Mouse (Mus musculus) adrenal gland, postnatal 4 days (tissue): ENCODE measurements around the gene Uggt2. TPM values are rescaled to one million over a fixed set of nuclear protein-coding genes. Genes with fewer than 3 reads are reported as not detected.
"Not testable (repeated sequence)": the region's sequence is repeated elsewhere in the genome, so short reads cannot be mapped to it uniquely, and the experiment has no call there.

Experiments used
- DNase-seq, 2 experiments: peaks; one replicate each; pipeline ENCODE4 v3.0.0; 2021 to 2022; ENCODE audit warnings: low spot score in 2 of 2, mixed read lengths in 2 of 2
- total RNA-seq, 2 experiments: library from RNA; stranded (reverse); gene quantifications; 2 replicates each; pipeline ENCODE4 v1.2.3; 2021

The Uggt2 gene
- total RNA-seq, 2 experiments from 2014 or later = 17.2 to 18.8 TPM

GRCm38 (mm10) chr14:118982429-118983045, 116.7 kb downstream of the Uggt2 start:
- not testable (repeated sequence) for DNase-seq

DNA sequence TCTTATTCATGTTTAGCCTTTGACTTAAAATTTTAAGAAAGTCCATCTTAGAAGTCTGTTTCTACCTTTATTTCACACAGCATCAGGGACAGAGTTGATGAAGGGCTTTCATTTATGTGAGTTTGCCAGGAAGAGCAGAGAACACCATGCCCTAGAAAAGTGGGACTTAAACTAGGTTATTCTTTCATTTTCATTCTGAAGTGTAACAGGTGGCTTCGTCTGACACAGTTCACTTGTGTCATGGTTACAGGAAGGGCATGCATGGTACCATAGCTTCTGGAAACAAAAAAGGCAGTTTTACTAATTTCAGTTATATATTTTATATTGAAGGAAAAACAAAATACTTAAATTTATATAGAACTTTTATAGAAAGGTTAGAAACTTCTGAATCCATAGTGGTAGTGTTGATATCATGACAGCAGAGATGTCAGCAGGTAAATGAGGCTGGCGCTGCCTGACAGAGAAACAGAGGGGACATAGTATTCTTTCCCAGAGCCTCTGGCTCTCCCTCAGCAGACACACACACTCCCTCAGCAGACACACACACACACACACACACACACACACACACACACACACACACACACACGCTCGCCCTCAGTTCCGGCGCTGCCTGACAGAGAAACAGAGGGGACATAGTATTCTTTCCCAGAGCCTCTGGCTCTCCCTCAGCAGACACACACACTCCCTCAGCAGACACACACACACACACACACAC, 117.4 kb downstream of the Uggt2 start:
- DNase-seq = not testable (repeated sequence)

- no peak for DNase-seq
These were observed 118.3 kb downstream of the Uggt2 start for GRCm38 (mm10) chr14:118980890-118981289.

- no peak for DNase-seq
These were observed 118.9 kb downstream of the Uggt2 start for GRCm38 (mm10) chr14:118980358-118980757.

DNA sequence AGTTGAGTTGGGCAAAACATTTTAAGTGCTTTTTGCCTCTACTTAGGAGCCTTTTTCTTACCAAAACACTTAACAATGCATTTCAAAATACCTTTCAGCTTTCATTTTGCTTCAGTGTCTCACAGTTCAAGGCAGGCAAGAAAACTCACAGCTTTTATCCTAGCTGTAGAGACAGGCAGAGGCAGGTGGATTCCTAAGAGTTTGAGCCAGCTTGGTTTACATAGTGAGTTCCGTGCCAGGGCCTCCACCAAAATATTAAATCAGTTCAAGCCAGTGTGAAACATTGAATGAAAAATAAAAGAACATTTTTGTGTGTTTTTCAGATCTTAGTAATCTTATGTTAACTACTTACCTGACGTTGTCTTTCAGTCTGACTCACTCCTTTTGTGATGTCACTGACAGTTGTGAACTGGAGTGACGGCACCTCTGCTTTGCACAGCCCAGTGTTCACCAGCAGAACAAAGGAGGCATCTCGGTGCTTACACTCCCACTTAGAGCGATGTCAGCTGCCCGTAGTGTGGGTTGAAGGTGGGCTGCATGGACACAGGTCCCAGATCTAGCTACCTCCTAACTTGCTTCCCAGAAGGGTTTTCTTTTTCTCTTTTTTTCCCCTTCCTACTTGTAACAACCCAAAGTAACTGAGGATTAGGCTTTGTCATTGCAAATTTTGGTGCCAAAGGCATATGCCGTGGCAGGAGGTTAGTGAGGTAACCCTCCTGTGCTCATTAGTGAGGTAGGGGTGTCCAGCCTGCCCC, 119.5 kb downstream of the Uggt2 start:
- no peak for DNase-seq

- no peak for DNase-seq
These were observed 122.0 kb downstream of the Uggt2 start for GRCm38 (mm10) chr14:118977136-118977816.

DNA sequence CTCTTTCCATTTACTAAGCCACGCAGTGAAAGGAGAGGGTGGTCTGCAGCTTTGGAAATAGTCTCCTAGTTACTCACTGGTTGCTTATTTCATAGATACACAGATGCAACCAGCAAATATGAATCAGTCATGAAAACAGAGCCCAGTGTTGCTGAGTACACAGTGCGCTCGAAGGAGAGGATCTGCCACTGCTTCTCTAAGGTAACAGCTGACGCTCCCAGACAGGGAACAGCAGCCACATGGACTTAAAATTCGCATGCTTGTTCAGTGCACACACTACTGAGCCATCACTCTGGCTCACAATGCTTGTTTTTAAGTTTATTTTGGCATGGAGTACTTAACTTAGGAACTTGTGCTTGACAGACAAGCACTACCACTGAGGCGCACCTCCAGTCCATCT, 127.0 kb downstream of the Uggt2 start:
- no peak for DNase-seq

DNA sequence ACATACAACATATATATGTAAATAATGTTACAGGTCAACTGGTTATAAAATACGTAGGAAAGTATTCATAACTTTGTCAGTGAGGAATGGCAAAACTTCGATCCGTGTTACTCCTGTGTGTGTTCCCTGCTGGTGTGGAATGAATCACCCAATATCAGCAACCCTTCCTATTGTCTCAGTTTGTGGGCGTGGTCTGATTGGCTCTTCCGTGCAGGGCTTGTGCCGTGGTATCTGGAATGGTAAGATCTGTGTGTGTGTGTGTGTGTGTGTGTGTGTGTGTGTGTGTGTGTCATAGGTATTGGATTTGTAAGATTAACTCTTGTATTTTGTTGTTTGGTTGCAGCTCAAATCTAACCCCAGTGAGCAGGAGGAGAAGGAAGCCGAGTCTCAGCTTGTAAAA, 131.6 kb downstream of the Uggt2 start:
- DNase-seq = no peak

DNA sequence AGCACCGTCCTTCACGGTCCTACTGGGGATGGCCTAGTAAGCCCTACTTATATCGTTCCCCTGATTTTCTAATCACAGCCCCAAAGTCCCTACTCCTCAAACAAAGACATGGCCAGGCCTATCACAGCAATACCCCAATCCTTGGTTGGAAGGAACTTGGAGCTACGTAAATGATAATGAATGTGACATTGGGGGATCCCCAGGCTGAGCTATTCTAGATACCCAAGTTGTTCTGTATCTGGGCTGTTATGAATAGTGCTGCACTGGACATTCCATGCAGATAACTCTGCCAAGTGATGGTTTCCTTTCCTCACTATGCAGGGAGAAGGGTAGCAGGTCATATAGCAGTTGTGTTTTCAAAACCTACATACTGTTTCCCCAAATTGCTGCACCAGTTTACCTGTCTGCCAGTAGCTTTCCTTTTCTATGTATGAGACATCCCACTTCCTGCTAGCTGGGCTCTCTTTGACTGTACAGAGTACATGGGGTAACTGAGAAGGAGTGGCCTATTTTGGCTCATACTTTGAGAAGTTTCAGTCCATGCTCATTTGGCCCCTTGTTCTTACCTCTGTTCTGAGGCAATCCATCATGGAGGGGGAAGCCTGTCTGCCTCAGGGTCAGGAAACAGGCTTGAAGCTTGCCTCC, 133.8 kb downstream of the Uggt2 start:
- no peak for DNase-seq

GRCm38 (mm10) chr14:118958010-118958409, 141.2 kb downstream of the Uggt2 start:
- DNase-seq = no peak

DNA sequence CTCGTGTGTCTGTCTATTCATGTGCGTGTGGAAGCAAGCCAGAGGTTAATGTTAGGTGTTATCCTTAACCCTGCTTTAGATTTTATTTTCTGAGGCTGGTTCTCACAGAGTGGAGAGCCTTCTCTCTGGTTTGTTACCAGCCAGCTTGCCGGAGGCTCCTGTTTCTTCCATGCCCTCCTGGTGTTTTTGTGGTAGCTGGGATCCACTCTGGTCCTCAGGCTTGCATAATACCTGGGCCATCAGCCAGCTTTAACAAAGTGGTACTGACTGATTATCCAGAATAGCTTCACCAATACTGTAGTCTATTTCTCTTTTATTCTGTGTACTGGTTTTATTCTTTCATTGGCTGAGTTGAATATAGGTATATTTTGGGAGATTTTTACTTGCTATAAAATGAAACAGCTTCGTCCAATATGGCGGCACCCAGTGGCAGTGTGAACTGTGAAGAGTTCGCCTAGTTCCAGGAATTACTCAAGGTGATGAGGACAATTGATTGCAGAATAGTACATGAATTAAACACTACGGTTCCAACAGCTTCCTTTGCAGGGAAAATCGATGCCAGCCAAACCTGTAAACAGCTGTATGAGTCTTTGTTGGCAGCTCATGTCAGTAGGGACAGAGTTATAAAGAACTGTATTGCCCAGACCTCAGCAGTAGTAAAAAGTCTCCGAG, 147.2 kb downstream of the Uggt2 start:
- no peak for DNase-seq

DNA sequence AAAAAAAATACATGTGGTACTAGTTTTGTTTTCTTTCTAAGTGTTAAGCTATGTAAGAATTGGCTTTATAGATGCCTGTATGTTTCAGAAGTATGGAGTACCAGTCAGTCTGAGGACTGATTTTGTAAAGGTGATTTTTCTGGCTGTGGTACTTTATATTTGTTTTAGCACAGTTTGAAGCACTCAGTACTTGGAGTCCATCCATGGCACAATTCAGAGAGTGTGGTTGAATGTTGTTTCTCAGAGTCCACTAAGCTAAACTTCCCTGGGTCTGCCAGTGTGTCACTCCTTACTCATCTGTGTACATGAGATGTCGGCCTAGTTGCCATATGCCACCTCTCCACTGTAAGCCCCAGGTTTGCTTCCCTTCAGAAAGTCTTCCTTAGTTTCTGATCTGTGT, 150.4 kb downstream of the Uggt2 start:
- no peak for DNase-seq

GRCm38 (mm10) chr14:118944702-118945101, 154.5 kb downstream of the Uggt2 start:
- no peak for DNase-seq

GRCm38 (mm10) chr14:118942076-118942475, 157.2 kb downstream of the Uggt2 start:
- DNase-seq = no peak

DNA sequence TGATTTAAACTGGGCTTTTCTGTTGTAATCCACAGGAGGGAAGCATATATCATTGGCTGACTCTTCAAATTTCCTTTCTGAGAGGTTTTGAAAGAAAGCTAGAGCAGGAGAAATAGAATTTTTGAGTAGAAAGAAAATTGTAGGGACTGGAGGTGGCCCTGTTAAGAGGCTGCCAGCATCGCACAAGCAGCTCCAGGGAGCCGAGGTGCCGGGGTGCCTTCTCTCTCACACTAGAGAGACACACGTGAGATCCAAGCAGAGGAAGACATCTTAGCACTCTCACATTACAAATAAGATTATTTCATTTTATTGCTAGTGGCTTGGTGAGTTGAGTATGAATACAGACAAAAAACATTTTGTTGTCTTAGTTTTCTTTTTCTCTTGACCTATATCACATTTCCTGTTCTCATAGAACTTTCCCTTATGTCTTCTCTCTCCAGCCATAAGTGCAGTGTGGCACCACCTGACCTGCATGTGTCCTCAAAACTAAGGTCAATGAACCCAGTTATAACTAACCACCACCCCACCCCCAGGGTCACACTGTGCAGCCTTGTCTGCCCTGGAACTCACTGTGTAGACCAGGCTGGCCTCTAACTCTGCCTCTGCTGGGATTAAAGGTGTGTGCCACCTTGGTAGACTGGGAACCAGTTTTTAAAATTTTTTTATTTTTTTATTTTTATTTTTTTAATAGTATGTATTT, 158.3 kb downstream of the Uggt2 start:
- no peak for DNase-seq

DNA sequence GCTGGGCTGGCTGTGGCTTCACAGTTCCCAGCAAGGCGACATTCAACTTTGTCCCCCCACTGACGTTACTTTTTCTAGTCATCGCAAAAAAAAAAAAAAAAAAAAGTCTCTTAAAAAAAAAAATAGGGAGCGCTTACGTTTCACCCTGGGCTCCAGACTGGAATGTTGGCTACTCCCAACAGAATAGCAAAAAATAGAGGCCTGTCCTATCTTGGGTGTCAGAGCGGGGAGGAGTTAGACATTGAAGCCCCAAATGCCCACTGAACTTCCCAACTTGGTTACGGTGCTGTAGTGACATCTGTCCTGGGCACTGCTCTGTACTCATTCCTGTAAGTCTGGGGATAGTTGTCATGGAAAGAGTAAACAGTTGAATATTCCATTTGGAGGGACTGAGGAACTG, 160.7 kb downstream of the Uggt2 start:
- DNase-seq = no peak

DNA sequence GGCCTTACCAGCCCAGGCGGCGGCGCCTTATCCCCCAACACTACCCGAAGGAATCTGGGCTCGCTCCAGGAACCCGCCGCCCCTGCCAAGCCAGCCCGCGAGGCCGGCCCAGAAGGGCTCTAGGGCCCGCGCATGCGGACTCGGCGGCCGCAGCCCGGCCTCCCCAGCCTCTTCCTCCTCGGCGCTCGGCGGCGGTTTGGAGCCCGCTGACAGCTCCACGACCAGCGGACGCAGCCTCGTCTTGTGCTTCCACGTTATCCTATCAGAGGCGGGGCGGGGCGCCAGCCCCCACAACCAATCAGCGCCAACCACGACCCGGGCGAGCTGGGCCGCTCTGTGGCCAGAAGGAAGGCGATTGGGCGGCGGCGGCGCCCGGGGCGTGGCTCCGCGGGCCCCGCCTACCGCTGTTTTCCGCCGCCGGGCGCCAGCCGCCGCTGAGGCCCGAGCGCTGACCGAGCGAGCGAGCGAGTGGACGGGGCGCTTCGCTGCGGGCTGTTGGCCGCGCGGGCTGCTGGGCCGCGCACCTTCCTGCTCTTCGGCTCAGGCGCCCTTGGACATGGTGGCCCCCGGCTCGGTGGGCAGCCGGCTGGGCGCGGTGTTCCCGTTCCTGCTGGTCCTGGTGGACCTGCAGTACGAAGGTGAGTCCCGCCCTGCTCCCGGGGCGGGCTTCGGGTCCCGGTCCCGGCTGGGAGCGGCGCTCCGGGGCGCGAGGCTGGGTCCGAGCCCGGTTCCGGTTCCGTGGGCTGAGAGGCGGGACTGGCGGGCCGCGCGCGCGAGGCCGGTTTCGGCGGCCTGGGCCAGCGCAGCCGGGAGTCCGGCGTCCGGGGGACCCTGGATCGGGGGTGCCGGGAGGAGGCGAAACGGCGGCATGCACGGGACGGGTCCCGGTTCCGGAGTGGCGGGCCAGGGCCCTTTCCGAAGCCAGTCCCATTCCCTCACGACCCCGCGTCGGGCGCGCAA, 161.4 kb downstream of the Uggt2 start, which contains the start of gene Dnajc3:
Gene Dnajc3 (plus strand): TSS at position 444 of the 960 bp plus-strand sequence.
- peak; percentile 97 to 99 for DNase-seq

DNA sequence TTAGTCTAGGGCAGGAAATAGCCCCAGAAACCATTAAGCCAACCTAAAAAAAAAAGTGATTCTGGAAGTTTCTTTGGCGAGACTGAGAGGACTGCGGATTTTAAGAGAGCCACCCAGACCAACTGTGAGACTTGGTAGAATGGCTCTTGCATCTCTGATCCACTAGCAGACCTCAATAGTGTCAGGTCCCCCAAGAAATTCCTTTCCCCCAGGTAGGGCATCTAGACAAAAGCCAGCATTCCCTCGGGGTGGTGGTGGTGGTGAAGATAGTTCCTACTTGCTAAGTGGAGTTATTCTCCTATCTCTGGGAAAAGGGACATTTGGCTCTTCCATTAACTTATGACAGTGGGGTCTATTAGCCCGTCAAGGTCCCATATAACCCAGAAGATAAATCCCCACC, 162.3 kb downstream of the Uggt2 start:
- DNase-seq = no peak

GRCm38 (mm10) chr14:118936236-118936635, 163.0 kb downstream of the Uggt2 start:
- DNase-seq = no peak
